Mouse (Mus musculus): Measurements from ENCODE around the gene Ttpal. TPM values are rescaled to one million over a fixed set of nuclear protein-coding genes. Genes with fewer than 3 reads are reported as not detected.
A peak's percentile ranks its signal among the peaks of the same experiment; 100 is the strongest.

The Ttpal gene
- polyA plus RNA-seq, 1 experiment from 2014 or later = 10.4 TPM

GRCm38 (mm10) chr2:163559236-163559635 is 42.9 kb upstream of the Ttpal start:
- 39% methylated on average over 5 of the region's 5 CpGs for WGBS
- no peaks in the 10 kb centered on the region for H3K9me3 ChIP-seq (ENCODE audit: control insufficient read depth)
- ATAC-seq = no peak
- no peak for TF ChIP-seq CTCF (IDR thresholded peaks at IDR 0.05; ENCODE audit: low read depth)
- no peak overlapping the region for H3K4me3 ChIP-seq (ENCODE audit: low read depth, low read length)
- H3K4me2 ChIP-seq (replicated peaks; ENCODE audit: low read depth) = no peak overlapping the region
- no peak overlapping the region for H3K27ac ChIP-seq (ENCODE audit: low read depth, low read length)
- peaks cover 57% of the 10 kb centered on the region for H3K36me3 ChIP-seq (ENCODE audit: control insufficient read depth, insufficient read depth)
- H3K4me1 ChIP-seq (replicated peaks; ENCODE audit: control insufficient read depth, insufficient read depth, low read length) = no peaks in the 10 kb centered on the region; the same call in 1 of the 2 replicates
- no peak overlapping the region for H3K9ac ChIP-seq (ENCODE audit: low read depth, low read length)
- no peaks in the 10 kb centered on the region for H3K27me3 ChIP-seq (replicated peaks; ENCODE audit: control insufficient read depth, insufficient read depth, low read length)

DNA sequence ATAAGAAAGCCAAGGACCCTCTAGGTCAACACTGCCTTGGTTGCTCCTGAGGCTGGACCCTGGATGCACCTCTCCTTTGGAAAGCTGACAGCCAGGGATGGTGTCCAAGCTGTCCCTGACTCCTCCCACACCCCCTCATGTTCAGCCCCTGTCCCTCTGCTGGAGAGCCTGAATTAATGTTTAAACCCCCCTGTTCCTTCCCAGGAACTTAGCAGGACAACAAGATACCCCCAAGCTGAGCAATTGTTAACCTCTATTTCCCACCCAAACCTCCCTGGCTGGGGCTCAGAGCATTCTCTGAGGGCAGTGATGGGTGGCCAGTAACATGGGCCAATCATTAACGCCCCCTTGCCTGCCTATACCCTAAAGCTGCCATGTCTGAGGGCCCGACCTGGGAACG is 41.9 kb upstream of the Ttpal start:
- peaks cover 62% of the 10 kb centered on the region for H3K36me3 ChIP-seq (ENCODE audit: control insufficient read depth, insufficient read depth)
- H3K9ac ChIP-seq (ENCODE audit: low read depth, low read length) = no peak overlapping the region
- 76% methylated on average over 3 of the region's 3 CpGs for WGBS
- no peaks in the 10 kb centered on the region; the same call in 1 of the 2 replicates for H3K4me1 ChIP-seq (replicated peaks; ENCODE audit: control insufficient read depth, insufficient read depth, low read length)
- H3K4me2 ChIP-seq (replicated peaks; ENCODE audit: low read depth) = no peak overlapping the region
- ATAC-seq = no peak
- H3K4me3 ChIP-seq (ENCODE audit: low read depth, low read length) = no peak overlapping the region
- H3K27me3 ChIP-seq (replicated peaks; ENCODE audit: control insufficient read depth, insufficient read depth, low read length) = no peaks in the 10 kb centered on the region
- H3K27ac ChIP-seq (ENCODE audit: low read depth, low read length) = no peak overlapping the region
- TF ChIP-seq CTCF (IDR thresholded peaks at IDR 0.05; ENCODE audit: low read depth) = no peak
- no peaks in the 10 kb centered on the region for H3K9me3 ChIP-seq (ENCODE audit: control insufficient read depth)

DNA sequence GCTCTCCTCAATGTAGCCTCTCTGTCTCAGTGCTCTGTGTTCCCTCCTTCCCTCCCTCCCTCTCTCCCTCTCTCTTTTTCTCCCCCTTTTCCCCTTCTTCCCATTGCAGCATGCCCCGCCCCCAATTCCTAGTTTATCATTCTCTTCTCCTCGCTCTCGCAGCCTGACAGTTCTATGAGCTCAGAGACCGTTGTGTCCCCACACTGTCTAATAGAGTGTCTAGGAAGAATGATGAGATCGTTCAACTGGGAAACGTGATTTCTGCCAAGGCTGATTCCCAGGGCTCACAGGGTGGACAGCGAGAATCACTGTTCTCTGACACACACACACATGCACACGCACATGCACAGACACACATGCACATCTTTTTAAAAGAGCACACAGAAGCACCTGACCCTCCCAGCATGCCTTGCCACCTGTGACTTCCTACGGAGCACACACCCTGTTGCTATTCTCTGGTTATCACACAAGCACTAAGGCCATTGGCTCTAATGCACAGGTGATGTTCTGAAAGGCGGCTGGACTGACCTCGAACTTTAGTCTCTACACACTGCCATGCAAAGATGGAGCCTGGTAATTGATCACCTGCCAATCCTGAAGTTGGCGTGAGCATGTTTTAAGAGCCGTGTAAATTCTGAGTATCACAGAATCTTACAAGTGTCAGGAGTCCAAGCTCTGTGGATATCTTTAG is 40.7 kb upstream of the Ttpal start:
- Histone ChIP-seq H3K4me2 (replicated peaks; ENCODE audit: low read depth) (no peak overlapping the region), H3K27me3 (replicated peaks; ENCODE audit: control insufficient read depth, insufficient read depth, low read length) (no peaks in the 10 kb centered on the region), H3K4me1 (replicated peaks; ENCODE audit: control insufficient read depth, insufficient read depth, low read length) (no peaks in the 10 kb centered on the region; the same call in 1 of the 2 replicates), H3K9ac (ENCODE audit: low read depth, low read length) (no peak overlapping the region), H3K9me3 (ENCODE audit: control insufficient read depth) (no peaks in the 10 kb centered on the region), H3K27ac (ENCODE audit: low read depth, low read length) (no peak overlapping the region), H3K4me3 (ENCODE audit: low read depth, low read length) (no peak overlapping the region), H3K36me3 (ENCODE audit: control insufficient read depth, insufficient read depth) (peaks cover 68% of the 10 kb centered on the region)
- WGBS = 50% methylated on average over 13 of the region's 13 CpGs
- peak; percentile 52 for ATAC-seq
- TF ChIP-seq CTCF (IDR thresholded peaks at IDR 0.05; ENCODE audit: low read depth) = no peak

DNA sequence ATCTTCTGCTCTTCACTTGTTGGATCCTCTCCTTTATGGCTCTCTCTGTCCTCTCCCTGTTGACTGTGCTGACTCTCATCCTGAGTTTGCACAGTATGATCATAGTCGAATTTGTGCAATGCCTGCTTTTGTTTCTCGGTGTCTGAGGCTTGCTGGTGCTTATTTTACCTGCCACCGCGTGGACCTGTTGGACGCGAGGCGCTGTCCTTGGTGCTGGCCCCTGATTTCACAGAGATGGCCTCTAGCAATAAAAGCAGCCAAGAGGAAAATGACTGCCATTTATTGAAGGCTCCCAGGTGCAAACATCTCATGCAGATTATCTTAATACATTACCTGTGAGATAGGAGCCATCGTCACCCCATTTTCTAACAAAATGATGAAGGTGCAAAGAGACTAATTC is 37.5 kb upstream of the Ttpal start:
- no peaks in the 10 kb centered on the region for H3K27me3 ChIP-seq (replicated peaks; ENCODE audit: control insufficient read depth, insufficient read depth, low read length)
- no peaks in the 10 kb centered on the region; the same call in 1 of the 2 replicates for H3K4me1 ChIP-seq (replicated peaks; ENCODE audit: control insufficient read depth, insufficient read depth, low read length)
- TF ChIP-seq CTCF (IDR thresholded peaks at IDR 0.05; ENCODE audit: low read depth) = no peak
- H3K36me3 ChIP-seq (ENCODE audit: control insufficient read depth, insufficient read depth) = peaks cover 65% of the 10 kb centered on the region
- H3K4me3 ChIP-seq (ENCODE audit: low read depth, low read length) = no peak overlapping the region
- 14% methylated on average over 8 of the region's 8 CpGs for WGBS
- ATAC-seq = no peak
- no peaks in the 10 kb centered on the region for H3K9me3 ChIP-seq (ENCODE audit: control insufficient read depth)
- no peak overlapping the region for H3K9ac ChIP-seq (ENCODE audit: low read depth, low read length)
- H3K27ac ChIP-seq (ENCODE audit: low read depth, low read length) = no peak overlapping the region
- H3K4me2 ChIP-seq (replicated peaks; ENCODE audit: low read depth) = no peak overlapping the region

DNA sequence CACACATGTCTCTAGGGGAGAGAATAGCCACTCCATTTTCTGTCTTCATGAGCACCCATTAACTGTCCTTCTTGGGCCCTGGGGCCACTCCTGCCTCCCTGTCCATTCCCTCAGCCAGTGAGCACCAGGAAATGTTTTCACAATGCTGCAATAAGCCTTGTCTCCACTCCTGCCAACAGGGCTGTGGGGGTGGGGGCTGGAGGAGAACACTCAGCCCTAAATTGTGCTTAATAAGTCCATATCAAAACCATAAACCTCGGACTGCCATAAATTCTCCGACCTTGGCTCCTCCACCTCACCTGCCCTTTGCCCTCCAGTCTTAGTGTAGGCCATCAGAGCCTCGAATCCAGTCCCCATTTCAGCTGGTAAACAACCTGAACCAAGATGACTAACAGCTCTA is 27.8 kb upstream of the Ttpal start:
- 24% methylated on average over 3 of the region's 3 CpGs for WGBS
- H3K9me3 ChIP-seq (ENCODE audit: control insufficient read depth) = no peaks in the 10 kb centered on the region
- ATAC-seq = peak; percentile 80
- peaks cover 20% of the 10 kb centered on the region for H3K36me3 ChIP-seq (ENCODE audit: control insufficient read depth, insufficient read depth)
- no peak overlapping the region for H3K9ac ChIP-seq (ENCODE audit: low read depth, low read length)
- no peak for TF ChIP-seq CTCF (IDR thresholded peaks at IDR 0.05; ENCODE audit: low read depth)
- H3K4me3 ChIP-seq (ENCODE audit: low read depth, low read length) = no peak overlapping the region
- peak overlapping the region; percentile 89 for H3K27ac ChIP-seq (ENCODE audit: low read depth, low read length)
- peaks cover 5% of the 10 kb centered on the region; the same call in 1 of the 2 replicates for H3K4me1 ChIP-seq (replicated peaks; ENCODE audit: control insufficient read depth, insufficient read depth, low read length)
- H3K4me2 ChIP-seq (replicated peaks; ENCODE audit: low read depth) = no peak overlapping the region
- no peaks in the 10 kb centered on the region for H3K27me3 ChIP-seq (replicated peaks; ENCODE audit: control insufficient read depth, insufficient read depth, low read length)

- peak overlapping the region; percentile 89 for H3K27ac ChIP-seq (ENCODE audit: low read depth, low read length)
- H3K36me3 ChIP-seq (ENCODE audit: control insufficient read depth, insufficient read depth) = peaks cover 15% of the 10 kb centered on the region
- TF ChIP-seq CTCF (IDR thresholded peaks at IDR 0.05; ENCODE audit: low read depth) = no peak
- peak; percentile 11 for ATAC-seq
- peak overlapping the region; percentile 17; the same call in 1 of the 2 replicates for H3K9ac ChIP-seq (ENCODE audit: low read depth, low read length)
- H3K27me3 ChIP-seq (replicated peaks; ENCODE audit: control insufficient read depth, insufficient read depth, low read length) = no peaks in the 10 kb centered on the region
- peak overlapping the region; percentile 35; the same call in 1 of the 2 replicates for H3K4me2 ChIP-seq (replicated peaks; ENCODE audit: low read depth)
- WGBS = 26% methylated on average over 11 of the region's 11 CpGs
- no peak overlapping the region for H3K4me3 ChIP-seq (ENCODE audit: low read depth, low read length)
- H3K9me3 ChIP-seq (ENCODE audit: control insufficient read depth) = no peaks in the 10 kb centered on the region
- H3K4me1 ChIP-seq (replicated peaks; ENCODE audit: control insufficient read depth, insufficient read depth, low read length) = peaks cover 9% of the 10 kb centered on the region
Observed at GRCm38 (mm10) chr2:163575248-163575647, 26.9 kb upstream of the Ttpal start.

All from intestine, postnatal 0 days (tissue).